Mouse (Mus musculus) adrenal gland, adult 8-10 months (tissue): ENCODE results near the gene Unc13a. TPM values are rescaled to one million over a fixed set of nuclear protein-coding genes. Genes with fewer than 3 reads are reported as not detected.
A peak's percentile ranks its signal among the peaks of the same experiment; 100 is the strongest.

Experiments
- DNase-seq: peaks from one replicate; pipeline ENCODE4 v3.0.0; 2022
- total RNA-seq, 4 experiments: library from RNA; stranded (reverse); gene quantifications; 2 replicates each; pipeline ENCODE4 v1.2.4; 2022

The Unc13a gene
- total RNA-seq, 4 experiments from 2014 or later: 9.8 to 11.8 (median 11.4) TPM

GRCm38 (mm10) chr8:71619786-71620185 lies 51.8 kb downstream of the Unc13a start:
- DNase-seq: no peak

DNA sequence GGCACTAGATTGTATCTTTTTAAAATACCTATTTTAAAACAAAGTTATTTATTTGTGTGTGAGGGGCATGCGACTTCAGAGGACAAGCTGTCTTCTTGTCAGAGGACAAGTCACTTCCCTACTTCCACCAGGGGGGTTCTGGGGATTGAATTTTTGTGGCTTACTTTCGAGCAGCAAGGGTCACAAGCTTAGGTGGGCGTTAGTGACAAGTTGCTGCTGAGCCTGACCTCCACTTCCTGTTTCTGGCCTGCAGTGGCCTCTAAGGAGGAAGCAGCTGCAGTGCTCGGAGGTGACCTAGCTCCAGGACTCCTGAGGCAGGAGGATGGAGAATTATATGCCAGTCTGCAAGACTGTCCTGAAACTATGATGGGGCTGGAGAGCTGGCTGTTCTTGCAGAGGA lies 58.1 kb downstream of the Unc13a start:
- no peak for DNase-seq

DNA sequence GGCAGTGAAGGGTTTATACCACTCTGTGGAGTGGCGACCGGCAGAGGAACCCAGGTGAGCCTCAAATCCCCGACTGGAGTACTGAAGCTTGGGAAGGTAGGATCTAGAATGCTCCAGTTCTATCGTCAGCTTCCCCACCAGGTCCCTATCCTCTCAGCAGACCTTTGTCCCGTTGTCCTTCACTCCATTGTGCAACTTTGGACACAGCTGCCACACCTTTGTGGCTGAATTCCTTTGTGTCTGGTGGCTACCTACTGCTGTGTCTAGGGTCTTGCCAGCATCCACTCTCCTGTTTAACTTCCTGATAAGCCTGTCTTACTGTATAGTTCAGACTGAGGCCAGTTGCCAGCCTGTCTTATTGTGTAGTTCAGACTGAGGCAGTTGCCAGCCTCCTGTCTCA lies 59.4 kb downstream of the Unc13a start:
- no peak for DNase-seq

DNA sequence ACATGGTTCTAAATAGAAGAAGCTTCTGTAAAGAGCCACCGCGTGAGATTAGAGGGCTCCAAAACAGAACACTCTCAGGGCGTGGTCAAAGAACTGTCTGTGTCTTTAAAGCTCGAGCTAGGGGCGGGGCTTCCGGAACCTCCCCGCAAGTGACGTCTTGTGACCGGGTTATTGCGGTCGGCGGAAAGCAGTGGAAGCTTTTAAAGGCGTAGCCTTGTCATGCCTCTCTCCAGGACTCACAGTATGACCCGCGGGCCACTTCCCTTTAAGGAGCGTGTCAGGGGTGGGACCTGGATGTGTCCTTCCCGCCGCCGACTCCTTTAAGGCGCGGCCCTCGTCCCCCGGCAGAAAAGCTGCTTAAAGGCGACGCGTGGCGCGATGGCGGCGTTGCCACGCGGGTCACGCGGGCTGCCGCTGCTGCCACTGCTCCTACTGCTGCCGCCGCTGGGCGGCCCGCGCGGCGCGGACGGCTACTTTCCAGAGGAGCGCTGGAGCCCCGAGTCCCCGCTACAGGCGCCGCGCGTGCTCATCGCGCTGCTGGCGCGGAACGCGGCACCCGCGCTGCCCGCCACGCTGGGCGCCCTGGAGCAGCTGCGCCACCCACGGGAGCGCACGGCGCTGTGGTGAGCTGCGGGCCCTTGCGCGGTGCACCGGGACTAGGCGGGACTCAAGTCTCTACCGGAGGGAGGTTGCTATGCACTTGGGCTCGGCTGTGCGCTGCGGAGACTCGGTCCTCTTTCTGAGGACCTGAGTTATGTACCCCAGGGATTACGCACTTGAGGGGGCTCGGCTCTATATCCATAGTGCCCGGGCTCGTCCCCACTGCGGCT lies 60.5 kb downstream of the Unc13a start, which contains the start of gene Colgalt1:
Gene Colgalt1, plus strand, starts transcription at position 177 of the 830 bp plus-strand sequence.
- DNase-seq: peak; percentile 99

GRCm38 (mm10) chr8:71604021-71604420 lies 67.5 kb downstream of the Unc13a start:
- no peak for DNase-seq

- peak; percentile 76 for DNase-seq
These were observed 68.8 kb downstream of the Unc13a start for GRCm38 (mm10) chr8:71602666-71603334.

- no peak for DNase-seq
These were observed 69.5 kb downstream of the Unc13a start for GRCm38 (mm10) chr8:71601939-71602665.

- no peak for DNase-seq
These were observed 72.7 kb downstream of the Unc13a start for GRCm38 (mm10) chr8:71598841-71599240.

DNA sequence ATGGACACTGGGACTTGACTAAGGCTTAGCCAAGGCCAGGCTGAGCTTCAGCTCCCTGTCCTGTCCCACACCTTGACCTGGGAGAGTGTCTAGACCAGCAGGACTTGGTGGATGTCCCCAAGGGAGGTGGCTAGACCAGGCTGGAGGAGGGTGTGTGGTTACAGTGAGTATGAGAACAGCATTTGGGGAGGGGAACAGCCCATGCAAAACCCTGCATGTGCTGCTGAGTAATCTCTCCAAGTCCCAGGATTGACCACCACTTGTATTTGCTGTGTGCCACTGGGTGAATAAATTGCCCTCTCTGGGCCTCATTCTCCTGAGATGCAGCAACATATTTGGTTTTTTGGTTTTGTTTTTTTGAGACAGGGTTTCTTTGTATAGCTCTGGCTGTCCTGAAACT lies 73.2 kb downstream of the Unc13a start:
- DNase-seq: no peak

GRCm38 (mm10) chr8:71597451-71597850 lies 74.1 kb downstream of the Unc13a start, which contains the start of gene Fam129c:
Fam129c (plus strand) TSS chr8:71597648.
- no peak for DNase-seq

DNA sequence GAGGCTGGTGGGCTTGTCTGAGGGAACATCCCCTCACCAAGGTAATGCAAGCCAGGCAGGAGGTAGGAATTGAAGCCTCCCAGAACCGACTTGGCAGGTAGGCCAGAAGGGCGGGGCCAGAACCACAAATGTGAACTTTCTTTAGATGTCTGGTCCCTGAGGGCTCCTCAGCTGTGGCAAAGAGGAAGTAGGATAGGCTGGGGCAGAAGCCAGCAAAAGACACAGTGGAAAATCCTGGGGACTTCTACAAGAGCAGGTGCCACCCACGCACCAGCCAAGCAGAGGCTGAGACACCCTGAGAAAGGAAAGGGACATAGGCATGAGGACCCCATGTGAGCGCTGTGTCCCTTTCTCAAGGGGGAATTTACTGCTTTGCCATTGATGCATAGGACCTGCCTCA lies 74.8 kb downstream of the Unc13a start:
- no peak for DNase-seq

- DNase-seq: no peak
These were observed 75.2 kb downstream of the Unc13a start for GRCm38 (mm10) chr8:71596384-71596783.

GRCm38 (mm10) chr8:71595862-71596261 lies 75.7 kb downstream of the Unc13a start:
- peak; percentile 77 for DNase-seq

- DNase-seq: no peak
These were observed 77.2 kb downstream of the Unc13a start for GRCm38 (mm10) chr8:71594324-71594722.

- no peak for DNase-seq
These were observed 77.8 kb downstream of the Unc13a start for GRCm38 (mm10) chr8:71593556-71594323.

DNA sequence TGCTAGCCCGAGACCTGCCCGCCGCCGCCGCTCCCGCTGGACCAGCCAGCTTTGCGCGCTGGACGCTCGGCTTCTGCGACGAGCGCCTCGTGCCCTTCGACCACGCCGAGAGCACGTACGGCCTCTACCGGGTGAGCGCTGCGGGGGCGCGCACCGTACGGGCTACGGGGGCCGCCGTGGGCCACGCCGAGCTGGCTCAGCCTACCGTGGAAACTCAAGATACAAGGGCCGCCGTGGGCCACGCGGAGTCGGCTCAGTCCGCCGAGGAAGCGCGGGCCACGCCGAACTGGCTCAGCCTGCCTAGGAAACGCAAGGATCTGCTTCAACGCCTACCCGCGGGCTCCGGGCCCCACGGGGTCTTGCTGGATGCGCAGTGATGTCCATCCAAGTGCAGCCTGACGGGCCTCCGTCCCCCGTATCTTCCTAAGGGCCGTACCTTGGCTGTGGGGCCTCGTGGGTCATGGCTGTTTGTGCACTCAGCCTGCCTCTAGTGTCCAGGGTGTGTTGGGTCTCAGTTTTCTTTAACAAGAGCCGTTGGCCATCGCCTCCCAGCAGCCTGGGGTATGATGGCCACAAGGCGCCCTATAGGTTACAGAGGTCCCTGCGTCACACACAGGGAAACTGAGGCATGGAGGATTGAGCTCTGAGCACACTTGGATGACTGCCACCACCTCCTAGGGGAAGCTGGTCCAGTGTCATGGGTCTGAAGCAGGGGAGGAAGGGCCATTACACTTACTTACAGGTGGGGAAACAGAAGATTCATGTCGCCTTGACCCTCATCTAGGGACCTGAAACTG lies 79.0 kb downstream of the Unc13a start:
- peak; percentile 73 for DNase-seq

DNA sequence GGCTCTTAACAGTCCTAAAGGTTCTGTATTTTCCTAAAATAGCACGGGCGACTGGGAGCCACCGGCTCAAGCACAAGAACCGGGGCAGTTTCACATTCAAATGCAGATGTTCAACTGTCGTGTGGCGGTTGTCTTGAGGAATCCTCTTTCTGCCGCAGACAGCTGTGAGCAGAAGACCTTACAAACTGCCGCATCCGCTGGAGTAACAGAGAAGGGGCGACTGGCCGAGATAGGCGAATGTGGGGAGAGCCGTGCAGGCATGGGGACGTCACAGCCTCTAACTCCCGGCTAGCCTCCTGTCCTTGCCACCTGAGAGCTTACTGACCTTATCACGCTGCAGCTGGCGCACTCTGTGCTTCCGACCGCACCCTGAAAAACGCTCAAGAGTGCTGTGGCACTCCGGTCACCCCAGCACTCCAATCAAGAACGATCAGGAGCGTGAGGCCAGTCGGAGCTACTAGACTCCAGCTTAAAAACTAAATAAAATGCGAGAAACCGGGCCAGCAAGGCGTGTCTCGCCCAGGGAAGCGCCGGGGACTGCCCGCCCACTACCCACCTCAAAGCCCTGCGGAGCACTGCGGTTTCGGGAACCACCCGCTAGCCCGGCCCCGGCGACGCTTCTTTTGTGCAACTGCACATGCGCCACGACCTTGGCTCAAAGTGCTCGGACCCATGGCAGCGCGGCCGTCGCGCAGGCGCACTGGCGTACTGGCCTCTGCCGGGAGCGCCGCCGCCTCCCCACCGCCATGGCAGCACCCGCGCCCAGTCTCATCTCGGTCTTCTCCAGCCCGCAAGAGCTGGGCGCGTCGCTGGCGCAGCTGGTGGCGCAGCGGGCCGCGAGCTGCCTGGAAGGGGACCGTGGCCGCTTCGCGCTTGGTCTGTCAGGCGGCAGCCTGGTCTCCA lies 79.8 kb downstream of the Unc13a start, which contains the start of gene Pgls:
Gene Pgls, plus strand, starts transcription at position 706 of the 903 bp plus-strand sequence.
- peak; percentile 94 for DNase-seq

DNA sequence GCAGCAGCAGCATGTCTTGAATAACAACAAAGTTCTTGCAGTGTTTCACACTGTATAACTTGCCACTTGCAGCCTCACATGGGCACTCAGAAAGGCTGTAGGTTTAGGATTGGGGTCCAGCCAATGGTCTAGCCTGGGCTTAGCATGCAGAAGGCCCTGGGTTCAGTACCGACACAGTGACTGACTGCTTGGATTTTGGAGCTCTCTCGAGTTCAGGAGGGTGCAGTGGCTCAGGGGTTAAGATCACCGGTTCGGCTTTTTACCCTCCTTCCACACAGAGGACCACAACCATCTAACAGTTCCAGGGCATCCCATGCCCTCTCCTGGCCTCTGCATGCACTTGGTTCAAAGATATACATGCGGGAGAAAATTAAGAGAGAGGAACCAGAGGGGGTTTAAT lies 80.5 kb downstream of the Unc13a start:
- no peak for DNase-seq

DNA sequence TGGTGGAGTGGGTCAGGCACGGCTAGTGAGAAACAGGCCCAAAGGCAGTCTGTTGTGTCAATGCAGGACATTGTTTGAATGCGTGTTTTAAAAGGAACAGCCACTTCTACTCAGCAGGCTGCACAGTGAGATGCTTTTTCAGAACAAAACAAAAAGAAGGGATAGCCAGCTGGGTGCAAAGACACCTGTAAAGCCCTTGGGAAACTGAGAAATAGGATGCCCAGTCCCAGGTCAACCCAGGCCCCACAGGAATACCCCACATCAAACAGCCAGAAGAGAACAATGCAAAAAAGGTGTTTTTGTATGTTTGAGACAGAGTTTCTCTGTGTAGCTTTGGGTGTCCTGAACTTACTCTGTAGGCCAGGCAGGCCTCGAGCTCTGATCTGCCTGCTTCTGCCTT lies 82.8 kb downstream of the Unc13a start:
- no peak for DNase-seq

GRCm38 (mm10) chr8:71586891-71587290 lies 84.7 kb downstream of the Unc13a start:
- DNase-seq: no peak
